Mouse (Mus musculus) liver, embryonic 16.5 days (tissue): Measurements from ENCODE around the gene Prpf39. TPM values are rescaled to one million over a fixed set of nuclear protein-coding genes. Genes with fewer than 3 reads are reported as not detected.

ENCODE experiments used
- ATAC-seq: fragments of 200-750 bp; cut with Nextera tagmentation; 2 replicates; pipeline ENCODE4 v1.8.0; 2017; ENCODE audit warnings: low read depth, mild to moderate bottlenecking, moderate number of reproducible peaks, moderate library complexity
- H3K27ac ChIP-seq: fragments of 300-500 bp; sonication (generic); 2 replicates; pipeline ENCODE4 v1.5.1; 2014; ENCODE audit warnings: mild to moderate bottlenecking, low read length
- H3K27me3 ChIP-seq: fragments of 300-500 bp; sonication (generic); 2 replicates; pipeline ENCODE4 v1.6.1; 2014; ENCODE audit warnings: low read depth, low read length, mixed read lengths; ENCODE audit not compliant: control insufficient read depth, insufficient read depth
- H3K36me3 ChIP-seq: fragments of 300-500 bp; sonication (generic); 2 replicates; pipeline ENCODE4 v1.6.1; 2014; ENCODE audit warnings: mild to moderate bottlenecking; ENCODE audit not compliant: control insufficient read depth, insufficient read depth
- H3K4me1 ChIP-seq: fragments of 300-500 bp; sonication (generic); 2 replicates; pipeline ENCODE4 v1.6.1; 2014; ENCODE audit warnings: low read depth, low read length, mixed read lengths; ENCODE audit not compliant: control insufficient read depth
- H3K4me2 ChIP-seq: fragments of 300-500 bp; sonication (generic); 2 replicates; pipeline ENCODE4 v1.6.1; 2014; ENCODE audit warnings: low read depth, low read length, mixed read lengths
- H3K4me3 ChIP-seq: fragments of 300-500 bp; sonication (generic); 2 replicates; pipeline ENCODE4 v1.5.1; 2014; ENCODE audit warnings: low read depth, mild to moderate bottlenecking, low read length
- H3K9ac ChIP-seq: fragments of 300-500 bp; sonication (generic); 2 replicates; pipeline ENCODE4 v1.6.1; 2014; ENCODE audit warnings: low read depth, low read length
- H3K9me3 ChIP-seq: fragments of 300-500 bp; sonication (generic); replicated peaks from 2 replicates; pipeline ENCODE4 v1.6.1; 2016; ENCODE audit warnings: low read length; ENCODE audit not compliant: control insufficient read depth
- WGBS: fragments of 180-500 bp; shearing (Covaris S2); extraction: QIAGEN DNeasy Blood & Tissue Kit; methylation state at CpG from one replicate; pipeline ENCODE4 v1.1.7; 2014; ENCODE audit not compliant: insufficient replicate concordance; 5-methylcytosine and 5-hydroxymethylcytosine counted together
- polyA plus RNA-seq: library from polyadenylated mRNA; unstranded; fragments of >200 nt; fragmentation: Nextera tagmentation; extraction: Ambion mirVana; gene quantifications from 2 replicates; pipeline ENCODE4 v1.2.1, GENCODE M21; 2015

Gene Prpf39
- polyA plus RNA-seq, 1 experiment from 2014 or later = 13.6 TPM

DNA sequence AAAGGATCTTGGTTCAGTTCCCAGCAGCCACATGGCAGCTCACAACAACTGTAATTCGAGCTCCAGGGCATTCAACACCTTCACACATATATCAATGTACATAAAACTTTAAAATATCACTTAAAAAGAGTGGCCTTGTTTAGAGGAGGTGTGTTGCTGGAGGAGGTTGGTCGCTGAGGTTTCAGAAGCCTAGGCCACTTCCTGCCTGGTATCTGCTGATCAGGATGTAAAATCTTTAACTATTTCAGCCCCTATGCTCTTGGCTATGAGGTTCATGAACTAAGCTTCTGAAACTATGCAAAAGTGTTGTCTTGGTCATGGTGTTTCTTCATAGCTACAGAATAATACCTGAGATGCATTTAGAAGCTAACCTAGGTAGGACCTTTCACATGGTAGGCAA lies 29.1 kb downstream of the Prpf39 start:
- Histone ChIP-seq H3K9me3 (no peaks in the 10 kb centered on the region), H3K27ac (no peak overlapping the region), H3K27me3 (no peaks in the 10 kb centered on the region), H3K36me3 (peaks cover 26% of the 10 kb centered on the region), H3K4me1 (no peaks in the 10 kb centered on the region), H3K4me3 (no peak overlapping the region), H3K4me2 (no peak overlapping the region), H3K9ac (no peak overlapping the region)
- WGBS = 14% methylated on average over 2 of the region's 2 CpGs
- ATAC-seq = no peak

GRCm38 (mm10) chr12:65066234-65066633 lies 30.1 kb downstream of the Prpf39 start:
- Histone ChIP-seq H3K9ac (no peak overlapping the region), H3K27me3 (no peaks in the 10 kb centered on the region), H3K4me1 (no peaks in the 10 kb centered on the region), H3K4me3 (no peak overlapping the region), H3K9me3 (no peaks in the 10 kb centered on the region), H3K36me3 (peaks cover 18% of the 10 kb centered on the region), H3K27ac (no peak overlapping the region), H3K4me2 (no peak overlapping the region)
- no peak for ATAC-seq
- 32% methylated on average over 3 of the region's 3 CpGs for WGBS

GRCm38 (mm10) chr12:65068409-65068808 lies 32.3 kb downstream of the Prpf39 start:
- H3K4me2 ChIP-seq = no peak overlapping the region
- no peak overlapping the region for H3K4me3 ChIP-seq
- H3K36me3 ChIP-seq = peaks cover 8% of the 10 kb centered on the region; the same call in 1 of the 2 replicates
- no peak for ATAC-seq
- H3K4me1 ChIP-seq = peaks cover 7% of the 10 kb centered on the region
- H3K27ac ChIP-seq = no peak overlapping the region
- H3K9ac ChIP-seq = no peak overlapping the region
- no peaks in the 10 kb centered on the region for H3K9me3 ChIP-seq
- WGBS = 61% methylated on average over 4 of the region's 4 CpGs
- H3K27me3 ChIP-seq = no peaks in the 10 kb centered on the region

- Histone ChIP-seq H3K36me3 (peaks cover 3% of the 10 kb centered on the region; the same call in 1 of the 2 replicates), H3K4me3 (peak overlapping the region; percentile 84), H3K4me2 (peak overlapping the region; percentile 96), H3K27me3 (no peaks in the 10 kb centered on the region), H3K9ac (peak overlapping the region; percentile 77), H3K9me3 (no peaks in the 10 kb centered on the region), H3K4me1 (peaks cover 31% of the 10 kb centered on the region), H3K27ac (peak overlapping the region; percentile 83)
- WGBS = 2% methylated on average over 21 of the region's 21 CpGs
- no peak for ATAC-seq
These were observed 36.9 kb downstream of the Prpf39 start for GRCm38 (mm10) chr12:65072911-65073610.

GRCm38 (mm10) chr12:65073611-65074178 lies 37.6 kb downstream of the Prpf39 start, which contains the start of gene Fkbp3:
Gene Fkbp3, minus strand, starts transcription at chr12:65074007.
- H3K9ac ChIP-seq = peak within 1 kb of the TSS; percentile 77
- H3K27me3 ChIP-seq = no peaks in the 10 kb centered on the region
- H3K9me3 ChIP-seq = no peaks in the 10 kb centered on the region
- WGBS = under 1% methylated on average over 49 of the region's 49 CpGs
- peaks cover 31% of the 10 kb centered on the region for H3K4me1 ChIP-seq
- H3K27ac ChIP-seq = peak within 1 kb of the TSS; percentile 83
- peak within 1 kb of the TSS; percentile 84 for H3K4me3 ChIP-seq
- H3K36me3 ChIP-seq = peaks cover under 1% of the 10 kb centered on the region; the same call in 1 of the 2 replicates
- peak; percentile 98 for ATAC-seq
- peak within 1 kb of the TSS; percentile 96 for H3K4me2 ChIP-seq

DNA sequence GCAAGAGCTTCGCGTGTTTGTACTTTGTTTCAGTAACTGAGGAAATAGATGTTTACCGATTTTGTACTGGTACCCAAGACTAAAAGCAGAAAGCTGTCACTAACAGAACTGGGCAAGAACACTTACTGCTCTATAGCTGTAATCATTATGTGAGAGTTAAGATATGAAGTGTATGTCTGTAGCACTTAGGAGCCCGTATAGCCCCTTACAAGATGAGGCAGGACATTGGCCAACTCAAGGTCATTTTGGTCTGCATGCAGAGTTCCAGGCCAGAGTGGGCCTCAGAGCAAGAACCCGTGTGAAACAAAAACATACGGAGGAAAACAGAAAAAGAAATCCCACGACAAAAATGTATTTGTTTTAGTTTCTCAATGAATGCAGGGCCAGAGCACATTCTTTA lies 38.5 kb downstream of the Prpf39 start:
- 43% methylated on average over 7 of the region's 7 CpGs for WGBS
- H3K4me1 ChIP-seq = peaks cover 31% of the 10 kb centered on the region

GRCm38 (mm10) chr12:65075085-65075732 lies 39.1 kb downstream of the Prpf39 start, which contains the start of gene Fancm:
Gene Fancm, plus strand, starts transcription at chr12:65075603.
- peak; percentile 47 for ATAC-seq
- 1% methylated on average over 39 of the region's 39 CpGs for WGBS
- H3K9ac ChIP-seq = peak within 1 kb of the TSS; percentile 88
- no peaks in the 10 kb centered on the region for H3K27me3 ChIP-seq
- no peaks in the 10 kb centered on the region for H3K9me3 ChIP-seq
- H3K36me3 ChIP-seq = no peaks in the 10 kb centered on the region
- peak within 1 kb of the TSS; percentile 96 for H3K4me2 ChIP-seq
- H3K27ac ChIP-seq = peak within 1 kb of the TSS; percentile 73
- peaks cover 31% of the 10 kb centered on the region for H3K4me1 ChIP-seq
- H3K4me3 ChIP-seq = peak within 1 kb of the TSS; percentile 84

More for the DNA sequence above, 38.5 kb downstream of the Prpf39 start:
- no peak for ATAC-seq
- Histone ChIP-seq H3K36me3 (no peaks in the 10 kb centered on the region), H3K4me2 (peak overlapping the region; percentile 96), H3K9me3 (no peaks in the 10 kb centered on the region), H3K27me3 (no peaks in the 10 kb centered on the region), H3K4me3 (peak overlapping the region; percentile 84), H3K27ac (peak overlapping the region; percentile 73), H3K9ac (peak overlapping the region; percentile 15; the same call in 1 of the 2 replicates)

GRCm38 (mm10) chr12:65075733-65076310 lies 39.7 kb downstream of the Prpf39 start:
- ATAC-seq = peak; percentile 0; the same call in 1 of the 2 replicates
- under 1% methylated on average over 41 of the region's 41 CpGs for WGBS
- Histone ChIP-seq H3K4me3 (peak overlapping the region; percentile 84), H3K9me3 (no peaks in the 10 kb centered on the region), H3K36me3 (no peaks in the 10 kb centered on the region), H3K4me1 (peaks cover 31% of the 10 kb centered on the region), H3K4me2 (peak overlapping the region; percentile 96), H3K27ac (peak overlapping the region; percentile 72), H3K9ac (peak overlapping the region; percentile 88), H3K27me3 (no peaks in the 10 kb centered on the region)
